Mouse (Mus musculus) monocyte, adult 2 months (primary cell): ENCODE results near the gene AL607142.1.

Experiments
- DNase-seq, 2 experiments: peaks; one replicate each; pipeline ENCODE4 v3.0.0; 2022; ENCODE audit warnings: low spot score in 2 of 2, low read depth in 1 of 2

AL607142.1 gene

DNA sequence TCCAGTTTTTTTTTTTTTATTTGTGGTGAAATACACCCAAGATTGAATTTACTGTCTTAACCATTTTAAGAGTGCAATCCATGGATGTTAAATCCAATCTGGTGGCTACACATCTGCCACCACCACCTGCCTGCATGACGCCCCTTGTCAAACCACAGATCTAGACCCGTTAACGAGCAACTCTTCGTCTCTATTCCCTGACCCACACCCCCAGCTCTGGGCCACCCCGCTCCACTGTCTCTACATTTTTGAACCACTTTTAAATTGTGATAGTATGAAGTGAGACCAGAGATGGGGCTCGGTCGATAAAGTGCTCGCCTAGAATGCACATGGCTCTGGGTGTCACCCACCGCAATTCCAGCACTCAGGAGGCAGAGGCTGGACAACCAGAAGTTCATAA, 8.3 kb upstream of the AL607142.1 start:
- no peak for DNase-seq

DNA sequence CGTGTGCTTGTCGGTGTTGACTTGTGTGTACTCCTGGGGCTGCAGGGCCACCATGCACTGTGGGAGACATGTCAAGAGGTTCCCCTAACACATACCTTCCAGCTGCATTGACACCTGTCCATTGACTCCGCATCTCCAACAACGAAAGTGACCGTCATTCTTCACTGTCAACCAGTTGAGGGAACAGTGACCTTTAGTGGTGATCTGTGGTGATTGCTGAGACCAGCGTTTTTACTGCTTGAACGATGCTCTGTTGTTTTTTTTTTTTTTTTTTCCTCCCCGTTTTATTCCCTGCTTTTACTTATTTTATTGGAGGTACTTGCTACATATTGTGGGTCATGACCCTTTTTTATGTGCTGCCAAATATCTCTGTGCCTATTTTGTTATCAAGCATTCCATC, 7.3 kb upstream of the AL607142.1 start:
- no peak for DNase-seq

DNA sequence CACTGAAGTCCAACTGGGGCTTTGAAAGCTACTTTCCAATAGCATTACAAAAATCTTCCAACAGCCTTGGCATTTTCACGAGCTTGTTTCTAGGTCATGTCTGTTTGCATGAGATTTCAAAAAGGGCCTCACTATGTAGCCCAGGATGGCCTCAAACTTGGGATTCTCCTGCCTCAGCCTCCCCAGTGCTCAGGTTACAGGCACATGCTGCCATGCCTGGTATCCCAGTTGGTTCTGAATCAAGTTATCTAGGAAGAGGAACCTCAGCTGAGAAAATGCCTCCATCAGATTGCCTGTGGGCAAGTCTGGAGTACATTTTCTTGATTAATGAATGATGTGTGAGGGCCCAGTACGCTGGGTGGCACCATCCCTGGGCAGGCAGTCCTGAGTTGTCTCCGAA, 6.6 kb upstream of the AL607142.1 start:
- DNase-seq: no peak

DNA sequence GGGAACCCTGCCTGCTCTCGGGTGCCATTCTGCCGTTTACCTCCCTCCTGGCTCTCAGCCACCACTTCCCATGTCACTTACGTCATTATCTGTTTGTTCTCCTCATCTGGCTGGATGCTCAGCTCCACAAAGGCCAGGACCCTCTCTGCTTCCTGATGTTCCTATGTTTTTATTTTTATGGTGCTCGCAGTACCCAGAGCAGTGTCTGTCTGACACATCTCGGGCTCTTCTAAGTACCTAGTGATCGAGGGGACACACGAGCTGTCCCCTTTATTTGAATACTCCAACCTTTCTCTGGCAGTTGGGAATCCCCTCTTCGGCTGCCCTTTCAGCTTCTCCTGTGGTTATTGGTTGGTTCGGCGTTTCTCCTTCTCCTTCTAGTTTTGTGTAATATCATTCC, 6.0 kb upstream of the AL607142.1 start:
- DNase-seq: no peak

DNA sequence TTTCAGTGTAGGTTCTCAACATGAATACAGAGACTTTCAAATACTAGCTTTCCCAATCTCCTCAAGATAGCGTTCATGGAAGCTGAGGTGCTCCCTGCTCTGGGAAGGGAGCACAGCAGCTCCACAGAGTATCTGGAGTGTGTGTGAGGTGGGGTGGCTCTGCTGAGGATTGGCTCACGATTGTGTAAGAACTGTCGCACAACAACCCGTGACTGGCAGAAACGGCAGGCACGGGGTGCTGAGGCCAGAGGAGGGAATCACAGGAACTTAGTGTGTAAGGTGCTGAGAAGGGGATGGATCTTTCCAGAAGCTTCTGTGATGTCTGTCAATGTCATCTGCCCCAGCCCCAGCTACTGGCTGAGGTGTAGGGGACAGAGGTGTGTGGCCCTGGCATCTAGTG, 3.1 kb upstream of the AL607142.1 start:
- DNase-seq: peak in 1 of 2 experiments; percentile 32

DNA sequence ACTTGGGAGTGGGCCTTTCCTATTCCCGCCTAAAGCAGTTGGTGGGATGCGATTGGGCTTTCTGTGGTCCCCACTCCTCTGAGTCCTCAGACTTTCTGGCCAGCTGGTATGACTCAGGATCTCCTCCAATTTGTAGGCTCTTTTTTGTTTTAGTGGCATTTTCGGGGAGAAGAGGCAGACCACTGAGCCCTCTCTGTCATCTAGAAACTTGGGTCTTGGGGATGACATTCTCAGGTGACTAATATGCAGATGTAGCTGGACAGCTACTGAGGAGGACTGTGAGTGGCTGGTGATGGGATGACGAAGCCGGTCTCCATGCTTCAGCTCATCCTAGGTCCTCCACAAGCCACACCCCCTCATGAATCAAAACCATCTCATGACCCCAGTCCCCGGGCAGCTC, 2.6 kb upstream of the AL607142.1 start:
- DNase-seq: no peak

DNA sequence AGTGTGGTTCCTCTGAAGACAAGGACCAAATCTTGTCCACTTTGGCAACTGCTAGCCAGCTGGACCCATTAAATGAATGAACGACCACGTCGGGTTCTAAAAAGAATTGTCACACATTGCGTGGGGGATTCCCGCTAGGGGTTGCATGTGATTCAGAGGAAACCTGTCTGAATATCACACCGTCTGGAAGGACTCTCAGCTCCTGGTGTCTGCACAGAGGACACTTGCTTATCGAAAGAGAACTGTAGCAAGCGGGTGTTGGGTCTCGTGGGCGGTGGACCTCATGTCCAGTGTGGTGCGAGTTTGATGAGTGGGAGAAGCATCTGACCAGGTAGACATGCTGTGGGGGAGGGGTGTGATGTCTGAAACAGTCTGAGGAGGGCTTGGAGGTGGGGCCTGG, 2.0 kb upstream of the AL607142.1 start:
- no peak for DNase-seq

DNA sequence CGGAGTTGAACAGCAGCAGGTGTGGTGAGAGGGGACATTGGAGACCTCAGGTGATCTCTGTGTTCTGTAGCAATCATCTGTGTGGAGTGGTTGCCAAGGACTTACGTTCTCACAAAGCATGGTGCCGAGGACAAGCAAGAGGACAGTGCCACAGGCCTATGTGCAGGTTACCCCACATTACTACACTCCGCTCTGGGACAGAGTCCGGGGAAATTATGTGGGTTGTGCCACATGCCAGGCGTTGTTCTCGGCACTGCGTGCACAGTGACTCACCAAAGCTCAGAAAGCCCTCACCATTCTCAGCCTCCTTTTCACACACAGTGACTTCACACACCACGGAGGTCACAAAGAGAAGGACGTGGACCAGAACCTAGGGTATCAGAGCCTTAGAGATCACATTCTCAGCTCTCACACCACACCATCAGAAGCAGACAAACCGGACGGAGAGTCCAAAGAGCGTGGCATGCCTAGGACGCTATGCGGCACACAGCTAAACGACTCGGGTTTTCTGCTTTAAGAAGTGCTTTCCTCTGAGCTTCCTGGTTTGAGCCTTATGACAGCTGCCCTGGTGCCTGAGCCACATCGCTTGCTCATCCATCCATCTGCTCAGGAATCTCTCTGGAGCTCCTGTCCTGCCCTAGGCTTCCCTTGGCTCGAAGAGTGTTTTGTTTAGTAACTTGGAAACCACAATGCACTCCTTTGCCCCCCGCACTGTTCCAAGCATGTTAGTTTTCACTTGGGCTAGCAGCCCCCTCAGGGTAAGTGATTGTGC, 1.3 kb upstream of the AL607142.1 start:
- no peak for DNase-seq

DNA sequence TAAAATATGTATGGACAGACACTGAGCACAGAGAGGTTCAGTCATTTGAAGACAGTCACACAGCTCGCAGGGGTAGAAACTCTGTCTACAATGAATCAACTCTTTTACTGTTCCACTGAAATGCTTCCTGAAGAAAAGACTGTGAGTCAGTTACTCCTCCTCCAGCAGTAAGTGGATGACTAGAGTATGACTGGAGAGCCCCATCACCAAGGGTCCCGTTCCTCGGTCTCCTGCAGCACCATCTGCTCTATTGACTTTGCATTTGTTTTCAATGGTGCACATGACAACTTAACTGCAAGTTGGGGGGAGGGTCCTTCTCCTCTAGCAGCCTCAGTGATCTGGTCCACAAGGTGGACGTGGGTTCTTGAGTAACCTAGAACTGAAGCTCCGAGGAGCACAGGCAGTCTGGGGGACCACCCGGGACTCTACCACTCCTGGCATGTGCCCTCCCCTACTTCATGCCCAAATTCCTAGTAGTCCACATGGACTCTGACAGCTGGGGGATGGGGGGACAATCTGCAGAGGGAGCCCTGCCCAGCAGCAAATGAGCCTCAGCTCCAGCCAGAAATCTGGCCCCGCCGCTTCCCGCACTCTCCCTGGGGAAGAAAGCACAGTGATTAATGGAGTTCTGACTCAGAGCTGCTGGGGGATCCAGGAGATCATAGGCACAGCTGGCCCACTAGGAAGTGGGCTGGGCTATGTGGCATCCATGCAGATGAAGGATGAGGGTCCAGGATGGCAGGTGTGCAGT, 2.2 kb downstream of the AL607142.1 start:
- DNase-seq: no peak

DNA sequence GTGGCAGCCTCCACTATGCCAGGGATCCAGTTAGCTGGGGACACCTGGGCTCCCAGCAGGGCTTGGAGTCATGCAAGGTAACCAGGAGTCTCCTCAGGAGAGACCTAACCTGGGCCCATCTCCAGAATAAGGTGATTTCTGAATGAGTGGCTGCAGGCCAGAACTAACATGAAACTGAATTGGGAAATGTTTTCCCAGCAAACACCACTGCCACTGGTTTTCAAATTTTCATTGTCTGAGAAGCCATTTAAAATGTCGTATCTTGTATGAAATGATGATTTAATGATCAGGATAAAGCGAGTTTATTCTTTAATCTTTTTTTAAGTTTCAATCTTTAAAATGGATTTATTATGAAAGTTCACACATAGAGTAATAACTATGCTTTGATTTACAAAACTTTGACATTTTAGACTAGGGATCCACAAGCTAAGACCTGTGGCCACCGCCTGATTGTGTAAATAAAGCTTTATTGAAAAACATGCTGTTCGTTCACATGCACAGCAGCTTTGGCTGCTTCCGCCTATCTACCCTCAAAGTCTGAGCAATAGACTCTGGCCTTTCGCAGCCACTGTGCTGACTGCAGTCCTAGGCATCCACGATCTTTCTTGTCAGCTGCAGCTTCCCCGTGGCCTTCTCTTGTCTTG, 2.9 kb downstream of the AL607142.1 start:
- DNase-seq: no peak

DNA sequence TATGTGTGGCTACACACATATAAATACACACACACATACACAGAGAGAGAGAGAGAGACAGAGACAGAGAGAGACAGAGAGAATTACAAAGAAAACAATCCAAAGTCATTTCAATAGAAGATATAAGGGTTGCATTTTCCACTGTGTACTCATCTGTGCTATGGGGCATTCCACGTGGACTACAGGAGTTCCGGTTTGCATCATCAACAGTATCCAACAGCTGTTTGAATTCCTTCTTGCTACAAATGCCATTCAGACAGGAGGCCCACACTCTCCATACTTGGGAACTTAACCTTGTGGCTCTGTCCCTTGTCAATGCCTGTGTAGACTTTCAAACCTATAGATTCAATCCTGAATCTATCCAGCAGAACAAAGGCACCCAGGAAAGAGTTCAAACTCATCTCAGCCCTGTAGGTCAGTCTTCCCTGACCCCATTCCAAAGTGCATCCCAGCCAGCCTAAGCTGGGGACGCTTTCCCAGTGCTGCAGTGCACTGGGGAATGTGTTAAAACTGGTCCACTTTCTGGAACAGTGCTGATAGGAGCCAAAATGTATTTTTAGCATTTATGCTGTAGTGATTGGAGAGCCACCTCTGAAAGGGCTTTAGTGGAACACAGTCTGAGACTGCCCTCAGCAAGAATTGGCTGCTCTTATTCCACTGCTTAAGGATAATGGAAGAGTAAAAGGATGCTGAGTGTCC, 4.2 kb downstream of the AL607142.1 start:
- DNase-seq: no peak

DNA sequence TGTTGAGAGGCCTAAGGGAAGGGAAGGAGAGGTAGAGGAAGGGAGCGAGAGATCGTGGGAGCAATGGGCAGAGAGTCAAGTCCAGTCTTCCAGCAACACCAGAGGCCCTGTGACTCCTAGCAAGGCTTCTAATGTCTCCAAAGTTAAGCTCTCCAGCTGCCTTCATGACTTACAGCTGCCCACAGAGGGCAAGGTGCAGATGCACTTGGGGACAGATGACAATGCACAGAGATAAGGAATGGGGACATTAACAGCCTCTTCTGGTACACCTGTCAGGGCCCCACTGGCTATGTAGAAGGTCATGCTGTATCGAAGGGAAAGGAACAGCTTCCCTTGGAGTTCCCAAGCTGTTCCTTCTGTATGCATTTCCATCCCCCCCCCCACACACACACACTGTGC, 4.8 kb downstream of the AL607142.1 start:
- no peak for DNase-seq

DNA sequence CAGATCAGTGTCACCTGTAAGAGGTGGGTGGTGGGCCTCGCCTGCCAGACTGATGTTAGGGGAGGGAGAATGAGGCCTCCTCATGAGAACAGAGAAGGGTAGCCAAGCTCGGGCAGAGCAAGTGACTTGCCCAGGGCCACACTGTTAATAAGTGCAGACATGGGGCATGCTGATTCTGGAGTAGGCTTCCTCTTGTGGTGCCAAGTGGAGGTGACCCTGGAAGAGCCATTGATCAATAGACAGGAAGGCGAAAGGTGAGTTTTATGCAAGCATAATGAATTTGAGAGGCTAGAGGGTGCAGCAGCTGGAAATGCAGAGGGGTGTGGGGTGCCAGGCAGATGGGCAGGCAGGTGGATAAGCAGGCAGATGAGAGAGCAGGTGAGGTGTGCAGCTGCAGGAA, 6.6 kb downstream of the AL607142.1 start:
- DNase-seq: no peak

DNA sequence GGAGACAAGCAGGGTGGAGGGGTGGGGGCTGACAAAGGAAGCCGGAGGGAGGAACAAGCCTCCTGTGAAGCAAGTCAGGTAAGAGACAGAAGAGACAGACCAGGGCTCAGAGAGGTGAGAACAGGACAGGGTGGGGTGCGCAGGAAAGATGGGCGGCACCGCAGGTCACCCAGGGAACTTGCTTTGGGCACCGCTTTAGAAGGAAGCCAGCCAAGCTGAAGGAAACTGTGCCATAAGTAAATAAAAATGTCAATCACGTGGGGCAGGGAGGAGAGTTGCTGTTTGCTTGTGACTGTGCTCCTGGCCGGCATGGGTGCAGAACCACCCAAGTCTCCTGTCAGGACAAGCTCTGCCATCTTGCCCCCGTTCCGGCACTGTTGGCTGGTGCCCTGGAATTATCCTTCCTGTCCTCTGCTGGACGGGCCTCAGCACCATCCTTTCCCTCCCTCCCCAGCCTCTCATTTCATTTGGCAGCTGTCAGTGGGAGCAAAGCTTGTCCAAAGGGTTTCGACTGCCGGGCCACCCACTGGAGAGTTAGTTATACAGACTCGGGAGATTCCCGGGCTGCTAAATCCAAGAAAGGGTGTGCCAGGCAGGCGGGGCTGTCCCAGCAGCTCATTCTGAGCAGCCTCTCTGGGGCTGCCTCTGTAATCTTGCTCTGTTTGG, 7.2 kb downstream of the AL607142.1 start:
- no peak for DNase-seq

DNA sequence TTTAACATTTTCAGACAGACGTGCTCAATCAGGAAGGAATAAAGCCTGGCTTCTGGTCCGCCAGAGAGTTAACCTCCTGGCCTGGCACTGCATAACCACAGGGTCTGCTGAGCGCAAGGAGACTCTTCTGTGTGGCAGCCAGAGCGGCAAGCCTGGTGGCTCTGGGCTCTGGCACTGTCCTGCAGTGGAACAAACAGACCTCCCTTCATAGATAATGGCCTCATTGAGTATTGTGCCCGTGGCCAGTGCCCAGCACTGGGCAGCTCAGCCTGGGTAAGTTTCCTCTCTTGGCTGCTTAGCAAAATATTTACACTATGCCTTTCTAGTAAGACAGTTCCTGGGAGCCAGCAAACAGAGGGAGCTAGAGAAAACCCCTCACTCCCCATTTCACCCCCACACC, 9.3 kb downstream of the AL607142.1 start:
- DNase-seq: no peak

DNA sequence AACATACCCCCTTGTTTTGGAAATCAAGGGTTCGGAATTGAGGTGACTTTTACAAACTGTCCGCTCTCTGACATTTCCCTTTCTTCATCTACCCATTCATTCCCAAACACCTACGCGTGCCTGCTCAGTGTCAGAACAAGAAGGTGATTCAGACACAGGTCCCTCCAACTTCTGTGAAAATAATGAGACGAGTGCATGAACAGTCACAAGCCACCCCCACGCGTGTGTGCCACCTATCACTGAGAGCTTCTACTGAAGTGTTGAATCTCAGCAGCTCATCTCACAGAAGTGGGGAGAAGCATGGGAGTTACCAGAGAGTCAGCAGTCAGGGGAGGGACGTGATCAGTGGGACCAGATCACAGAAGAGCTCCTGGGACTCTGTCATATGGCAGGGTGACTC, 12.5 kb downstream of the AL607142.1 start:
- DNase-seq: no peak

DNA sequence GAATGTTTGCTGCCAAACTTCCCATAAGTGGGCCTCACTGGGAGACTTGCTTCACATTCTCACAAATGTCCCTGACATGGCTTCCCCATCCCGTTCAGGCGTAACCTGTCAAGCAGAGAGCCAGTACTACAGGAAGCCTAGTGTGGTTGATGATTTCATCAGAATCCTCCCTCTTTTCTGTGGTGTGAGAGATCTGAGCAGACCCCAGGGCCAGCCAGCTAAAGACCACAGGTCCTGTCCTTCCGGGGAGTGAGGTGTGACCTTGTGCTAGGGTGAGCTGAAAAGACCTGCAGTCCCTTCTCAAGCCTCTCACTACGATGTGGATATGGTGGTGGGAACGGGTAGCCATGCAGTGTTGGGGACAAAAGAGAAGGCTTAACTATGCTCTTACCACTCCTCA, 17.7 kb downstream of the AL607142.1 start:
- DNase-seq: no peak

DNA sequence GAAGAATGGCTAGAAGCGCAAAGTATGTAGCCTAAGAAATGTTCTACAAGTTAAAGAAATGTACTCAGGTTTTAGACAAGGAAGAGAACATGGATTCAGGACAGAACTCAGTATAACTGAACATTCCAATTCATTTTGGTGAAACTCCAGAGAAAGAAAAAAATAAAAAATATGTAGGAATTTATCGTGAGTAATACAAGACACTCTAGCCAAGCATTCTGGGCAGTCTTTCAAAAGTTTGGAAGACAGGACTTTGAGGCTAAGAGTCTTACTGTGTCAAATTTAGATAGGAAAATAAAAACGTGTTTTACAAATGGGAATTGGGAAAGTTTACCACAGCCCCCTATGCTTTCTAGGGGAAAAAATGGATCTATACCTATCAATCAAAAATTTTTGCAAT, 18.9 kb downstream of the AL607142.1 start:
- no peak for DNase-seq

DNA sequence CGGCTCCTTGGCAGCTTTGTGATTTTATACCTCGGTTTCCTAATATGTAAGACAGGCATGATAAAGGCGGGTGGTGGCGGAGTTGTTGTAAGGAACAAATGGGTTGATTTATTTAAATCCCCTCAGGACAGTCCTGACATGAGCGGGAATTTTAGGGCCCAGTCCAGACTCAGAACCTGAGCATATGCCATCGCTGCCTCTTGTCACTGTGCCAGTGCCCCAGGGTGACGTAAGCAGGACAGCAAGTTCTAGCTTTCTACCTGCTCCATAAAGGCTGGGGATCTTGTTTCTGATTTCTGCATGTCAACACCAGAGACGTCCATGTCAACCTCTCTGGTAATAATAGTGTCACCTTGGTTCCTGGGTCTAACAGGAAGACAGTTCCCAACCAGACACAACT, 24.7 kb downstream of the AL607142.1 start:
- no peak for DNase-seq

DNA sequence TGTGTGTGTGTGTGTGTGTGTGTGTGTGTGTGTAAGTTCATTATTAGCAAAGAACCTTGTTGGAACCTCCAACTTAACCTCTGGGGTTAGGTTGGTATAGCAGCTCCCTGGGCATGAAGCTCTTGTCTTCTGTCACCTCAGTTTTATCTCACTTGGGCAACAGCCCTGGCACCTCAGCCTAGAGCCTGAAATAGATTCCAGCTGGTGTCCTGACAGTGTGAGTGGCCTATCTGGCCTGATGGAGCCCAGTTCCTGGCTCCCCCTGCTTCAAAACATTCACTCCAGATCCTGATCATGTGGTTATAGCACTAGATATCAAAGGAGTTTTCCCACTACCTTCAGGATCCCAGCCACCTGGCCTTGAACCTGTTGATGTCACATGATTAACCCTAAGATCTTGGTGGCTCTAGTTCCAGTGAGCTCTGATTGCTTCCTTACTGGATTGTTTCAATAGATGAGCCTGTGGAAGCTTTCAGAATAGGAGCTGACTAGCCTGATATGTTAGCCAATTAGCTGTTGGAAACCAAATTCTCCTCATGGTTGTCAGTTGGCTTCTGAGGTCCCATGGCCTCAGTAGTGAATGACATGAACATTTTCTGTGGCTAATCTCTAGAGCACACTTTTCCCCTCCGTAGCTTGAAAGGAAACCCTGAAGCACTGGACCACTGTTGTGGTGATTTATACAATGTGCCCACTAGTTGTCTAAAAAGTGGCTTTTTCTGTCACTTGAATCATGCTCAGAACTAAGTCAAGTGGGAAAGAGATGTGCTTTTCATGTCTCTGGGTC, 27.4 kb downstream of the AL607142.1 start:
- no peak for DNase-seq
